Mouse (Mus musculus): ENCODE results near the gene Dennd2d.

GRCm38 (mm10) chr3:106548971-106549370 is 66.8 kb downstream of the Dennd2d start:
- no peak for TF ChIP-seq POLR2A (IDR thresholded peaks at IDR 0.05; ENCODE audit: insufficient read depth, low read depth, low read length)
- no peak for TF ChIP-seq CTCF (IDR thresholded peaks at IDR 0.05; ENCODE audit: insufficient read depth, low read depth, low read length)
